Mouse (Mus musculus) cerebellum, adult 9-10 months (tissue): ENCODE measurements at regions not wholly inside any gene's neighbourhood (a gene's known extent, or its start where the extent isn't known, plus 50 kb on each side); places are given as distances from the start of the nearest gene placed in this dataset.

ENCODE experiments used
- DNase-seq: peaks from one replicate; pipeline ENCODE4 v3.0.0; 2022

- peak; percentile 1 for DNase-seq
Measured at GRCm38 (mm10) chr1:147996591-147996990, 1502.0 kb downstream of the Brinp3 start.

- no peak for DNase-seq
Measured at GRCm38 (mm10) chr1:148033851-148034250, 1539.3 kb downstream of the Brinp3 start.

DNA sequence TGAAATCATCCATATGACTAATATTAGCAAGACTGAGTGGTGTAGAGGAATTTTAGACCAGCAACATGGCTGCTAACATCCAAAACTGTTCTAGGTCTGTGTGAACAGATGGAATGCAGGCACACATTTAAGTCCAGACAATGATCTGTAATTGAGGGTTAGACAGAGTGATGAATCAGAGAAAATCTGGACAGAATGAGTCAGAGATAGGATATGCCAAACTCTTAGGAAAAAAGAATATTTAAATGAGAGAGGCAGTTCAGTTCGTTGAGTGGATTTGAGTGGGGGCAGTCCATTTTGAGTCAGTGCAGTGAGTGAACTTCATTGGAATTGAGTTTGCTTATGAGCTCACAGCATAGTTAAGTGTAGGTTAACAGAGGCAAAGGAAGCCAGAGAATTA, 1557.3 kb downstream of the Brinp3 start:
- no peak for DNase-seq
